Mouse (Mus musculus) ES-Bruce4 (cell line): ENCODE data around the gene Me3. TPM values are rescaled to one million over a fixed set of nuclear protein-coding genes. Genes with fewer than 3 reads are reported as not detected.

Experiments used
- H3K27ac ChIP-seq: 2 replicates; pipeline ENCODE4 v1.5.1; 2012; ENCODE audit warnings: low read length, inconsistent platforms; ENCODE audit not compliant: insufficient read depth
- H3K27me3 ChIP-seq: 2 replicates; pipeline ENCODE4 v1.6.1; 2012; ENCODE audit warnings: mild to moderate bottlenecking, low read length, inconsistent platforms; ENCODE audit not compliant: control insufficient read depth, poor library complexity, insufficient read depth, severe bottlenecking
- H3K36me3 ChIP-seq: 2 replicates; pipeline ENCODE4 v1.6.1; 2012; ENCODE audit warnings: inconsistent platforms, mild to moderate bottlenecking, low read length, moderate library complexity; ENCODE audit not compliant: control insufficient read depth, poor library complexity, insufficient read depth, severe bottlenecking
- H3K4me1 ChIP-seq: one replicate; pipeline ENCODE4 v1.8.1; 2011; ENCODE audit warnings: low read length; ENCODE audit not compliant: control insufficient read depth, insufficient read depth
- H3K4me3 ChIP-seq: 2 replicates; pipeline ENCODE4 v1.5.1; 2011; ENCODE audit warnings: low read depth, mild to moderate bottlenecking, low read length
- H3K9ac ChIP-seq: 2 replicates; pipeline ENCODE4 v1.6.1; 2012; ENCODE audit warnings: low read depth, mild to moderate bottlenecking, inconsistent platforms; ENCODE audit not compliant: poor library complexity, severe bottlenecking
- H3K9me3 ChIP-seq: replicated peaks from 2 replicates; pipeline ENCODE4 v1.6.1; 2012; ENCODE audit warnings: mild to moderate bottlenecking, low read length, inconsistent platforms; ENCODE audit not compliant: control insufficient read depth, poor library complexity, insufficient read depth, severe bottlenecking
- CTCF ChIP-seq: IDR thresholded peaks from one replicate; pipeline ENCODE4 v1.8.1; 2011; ENCODE audit warnings: low read depth, low read length
- EP300 ChIP-seq: IDR thresholded peaks from 2 replicates; pipeline ENCODE4 v1.6.1; 2011; ENCODE audit warnings: low read depth, low read length; ENCODE audit not compliant: insufficient read depth
- POLR2A ChIP-seq: IDR thresholded peaks from one replicate; pipeline ENCODE4 v1.8.1; 2011; ENCODE audit warnings: low read length; ENCODE audit not compliant: insufficient read depth
- polyA plus RNA-seq: library from polyadenylated mRNA; stranded (reverse); fragments of >200 nt; gene quantifications from 2 replicates; pipeline ENCODE4 v1.2.4, GENCODE M21; 2011; ENCODE audit warnings: low read depth; ENCODE audit not compliant: missing spikeins, insufficient read depth, insufficient read length

The Me3 gene
- polyA plus RNA-seq, 1 experiment: 2.0 TPM

- no peaks in the 10 kb centered on the region for H3K9me3 ChIP-seq
- H3K4me1 ChIP-seq: no peaks in the 10 kb centered on the region
- H3K36me3 ChIP-seq: no peaks in the 10 kb centered on the region
- H3K27ac ChIP-seq: no peak overlapping the region
- H3K9ac ChIP-seq: no peak overlapping the region
- no peak overlapping the region for H3K4me3 ChIP-seq
- TF ChIP-seq CTCF (no peak), POLR2A (no peak), EP300 (no peak)
- no peaks in the 10 kb centered on the region for H3K27me3 ChIP-seq
Observed at GRCm38 (mm10) chr7:89843121-89843520, 210.9 kb downstream of the Me3 start.

- Histone ChIP-seq H3K36me3 (no peaks in the 10 kb centered on the region), H3K9me3 (no peaks in the 10 kb centered on the region), H3K4me1 (no peaks in the 10 kb centered on the region), H3K4me3 (no peak overlapping the region), H3K27me3 (no peaks in the 10 kb centered on the region), H3K27ac (no peak overlapping the region), H3K9ac (no peak overlapping the region)
- TF ChIP-seq CTCF (peak; percentile 54), EP300 (no peak)
Observed at GRCm38 (mm10) chr7:89843533-89843932, 211.3 kb downstream of the Me3 start.

GRCm38 (mm10) chr7:89845669-89846068 is 213.5 kb downstream of the Me3 start:
- H3K4me1 ChIP-seq: no peaks in the 10 kb centered on the region
- H3K27me3 ChIP-seq: no peaks in the 10 kb centered on the region
- no peak overlapping the region for H3K27ac ChIP-seq
- H3K9me3 ChIP-seq: no peaks in the 10 kb centered on the region
- no peak overlapping the region for H3K9ac ChIP-seq
- TF ChIP-seq EP300: no peak
- TF ChIP-seq CTCF: no peak
- no peak for TF ChIP-seq POLR2A
- H3K4me3 ChIP-seq: no peak overlapping the region
- no peaks in the 10 kb centered on the region for H3K36me3 ChIP-seq

- Histone ChIP-seq H3K9ac (no peak overlapping the region), H3K9me3 (no peaks in the 10 kb centered on the region), H3K27me3 (no peaks in the 10 kb centered on the region), H3K4me1 (no peaks in the 10 kb centered on the region), H3K4me3 (no peak overlapping the region), H3K36me3 (no peaks in the 10 kb centered on the region), H3K27ac (no peak overlapping the region)
- TF ChIP-seq POLR2A (no peak), EP300 (no peak), CTCF (no peak)
Observed at GRCm38 (mm10) chr7:89850510-89850909, 218.3 kb downstream of the Me3 start.

- no peak overlapping the region for H3K9ac ChIP-seq
- no peak overlapping the region for H3K27ac ChIP-seq
- TF ChIP-seq EP300: no peak
- no peak for TF ChIP-seq POLR2A
- no peak for TF ChIP-seq CTCF
- no peak overlapping the region for H3K4me3 ChIP-seq
- H3K36me3 ChIP-seq: no peaks in the 10 kb centered on the region
- H3K4me1 ChIP-seq: no peaks in the 10 kb centered on the region
- no peaks in the 10 kb centered on the region for H3K9me3 ChIP-seq
- no peaks in the 10 kb centered on the region for H3K27me3 ChIP-seq
Observed at GRCm38 (mm10) chr7:89852158-89853095, 220.2 kb downstream of the Me3 start.

- no peaks in the 10 kb centered on the region for H3K9me3 ChIP-seq
- H3K4me1 ChIP-seq: no peaks in the 10 kb centered on the region
- H3K27me3 ChIP-seq: no peaks in the 10 kb centered on the region
- H3K4me3 ChIP-seq: no peak overlapping the region
- no peak overlapping the region for H3K27ac ChIP-seq
- TF ChIP-seq CTCF (no peak), EP300 (no peak), POLR2A (no peak)
- H3K36me3 ChIP-seq: no peaks in the 10 kb centered on the region
- no peak overlapping the region for H3K9ac ChIP-seq
Observed at GRCm38 (mm10) chr7:89853131-89853530, 220.9 kb downstream of the Me3 start.
